Mouse (Mus musculus) heart, adult 2 months (tissue): ENCODE results near the gene Tmem132d.

Experiments
- CTCF ChIP-seq: fragments of 200-600 bp; IDR thresholded peaks from 2 replicates; pipeline ENCODE4 v1.8.1; 2022; ENCODE audit warnings: antibody characterized with exemption, mild to moderate bottlenecking, moderate library complexity
- EP300 ChIP-seq: fragments of 200-500 bp; IDR thresholded peaks from 2 replicates; pipeline ENCODE4 v1.6.1; 2011; ENCODE audit warnings: low read depth, low read length, control low read depth; ENCODE audit not compliant: insufficient read depth

DNA sequence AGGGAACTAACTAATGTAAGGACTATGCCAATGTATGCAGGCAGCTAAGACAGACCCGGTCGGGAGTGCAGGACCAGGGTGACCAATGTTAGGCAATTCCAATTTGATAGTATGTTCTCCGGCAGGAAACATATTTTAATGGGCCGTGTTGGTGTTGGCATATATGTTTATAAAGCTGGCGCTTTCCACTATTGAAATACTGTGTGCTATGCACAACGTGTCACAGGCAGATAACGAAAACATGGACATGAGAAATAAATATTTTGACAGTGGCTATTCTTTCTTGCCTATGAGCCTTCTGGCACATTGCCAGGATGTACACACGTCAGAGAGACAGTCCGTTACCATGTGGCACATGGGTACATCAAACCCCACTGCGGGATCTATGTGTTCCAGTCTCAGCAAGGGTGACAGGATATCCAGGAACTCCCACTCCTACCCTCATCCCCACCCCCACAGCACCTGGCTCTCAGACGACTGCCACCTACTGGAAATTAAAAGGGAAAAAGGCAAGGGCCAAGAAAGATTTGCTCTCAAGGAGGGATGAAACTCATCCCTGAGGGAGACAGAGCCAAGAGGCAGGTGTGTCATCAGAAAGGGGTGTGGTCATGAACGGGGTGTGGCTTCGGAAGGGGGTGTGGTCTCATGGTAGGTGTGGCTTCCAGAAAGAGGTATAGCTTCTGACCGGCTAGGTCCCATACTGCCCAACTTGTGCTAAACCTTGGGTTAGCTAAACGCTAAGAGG is 285.8 kb downstream of the Tmem132d start:
- TF ChIP-seq CTCF (no peak), EP300 (no peak)
